Mouse (Mus musculus) hindbrain, postnatal 0 days (tissue): ENCODE data around the gene Mybbp1a. TPM values are rescaled to one million over a fixed set of nuclear protein-coding genes. Genes with fewer than 3 reads are reported as not detected.

Experiments
- ATAC-seq: fragments of 200-750 bp; cut with Nextera tagmentation; 2 replicates; pipeline ENCODE4 v1.8.0; 2017; ENCODE audit warnings: mild to moderate bottlenecking, moderate TSS enrichment, moderate library complexity
- DNase-seq: peaks from one replicate; pipeline ENCODE4 v3.0.0-alpha.2; 2015; ENCODE audit warnings: low spot score
- H3K27ac ChIP-seq: fragments of 300-500 bp; sonication (generic); 2 replicates; pipeline ENCODE4 v1.5.1; 2014; ENCODE audit warnings: mild to moderate bottlenecking
- H3K27me3 ChIP-seq: fragments of 300-500 bp; sonication (generic); 2 replicates; pipeline ENCODE4 v1.6.1; 2014; ENCODE audit warnings: low read length, mixed read lengths; ENCODE audit not compliant: insufficient read depth
- H3K36me3 ChIP-seq: fragments of 300-500 bp; sonication (generic); 2 replicates; pipeline ENCODE4 v1.6.1; 2014; ENCODE audit warnings: low read length, mixed read lengths; ENCODE audit not compliant: insufficient read depth
- H3K4me1 ChIP-seq: fragments of 300-500 bp; sonication (generic); 2 replicates; pipeline ENCODE4 v1.6.1; 2014; ENCODE audit warnings: antibody characterized with exemption, low read length, mixed read lengths; ENCODE audit not compliant: insufficient read depth
- H3K4me2 ChIP-seq: fragments of 300-500 bp; sonication (generic); 2 replicates; pipeline ENCODE4 v1.6.1; 2014; ENCODE audit warnings: low read depth, mild to moderate bottlenecking, low read length, moderate library complexity, mixed read lengths
- H3K4me3 ChIP-seq: fragments of 300-500 bp; sonication (generic); 2 replicates; pipeline ENCODE4 v1.5.1; 2014; ENCODE audit warnings: low read length
- H3K9ac ChIP-seq: fragments of 300-500 bp; sonication (generic); replicated peaks from 2 replicates; pipeline ENCODE4 v1.6.1; 2014; ENCODE audit warnings: mild to moderate bottlenecking, low read length, moderate library complexity, mixed read lengths
- H3K9me3 ChIP-seq: fragments of 300-500 bp; sonication (generic); 2 replicates; pipeline ENCODE4 v1.6.1; 2016; ENCODE audit warnings: low read length, mixed read lengths
- CTCF ChIP-seq: IDR thresholded peaks from 2 replicates; pipeline ENCODE4 v1.5.1; 2016; ENCODE audit warnings: antibody characterized with exemption, control low read depth, low read depth
- WGBS: fragments of 180-500 bp; shearing (Covaris S2); extraction: QIAGEN DNeasy Blood & Tissue Kit; methylation state at CpG from one replicate; pipeline ENCODE4 v1.1.7; 2014; 5-methylcytosine and 5-hydroxymethylcytosine counted together
- polyA plus RNA-seq: library from polyadenylated mRNA; unstranded; fragments of >200 nt; fragmentation: Nextera tagmentation; extraction: Ambion mirVana; gene quantifications from 2 replicates; pipeline ENCODE4 v1.2.1, GENCODE M21; 2015
- total RNA-seq: library from RNA; depleted of rRNA; stranded (reverse); fragments of >200 nt; gene quantifications from 2 replicates; pipeline ENCODE4 v1.2.3, GENCODE M21; 2014

Gene Mybbp1a
- total and polyA plus RNA-seq, 2 experiments from 2014 or later = 28.0 to 68.7 TPM

GRCm38 (mm10) chr11:72407574-72407973 is 33.6 kb upstream of the Mybbp1a start:
- Histone ChIP-seq H3K4me2 (no peak overlapping the region), H3K36me3 (no peaks in the 10 kb centered on the region), H3K27me3 (no peaks in the 10 kb centered on the region), H3K9ac (no peak overlapping the region), H3K27ac (no peak overlapping the region), H3K4me1 (peaks cover 6% of the 10 kb centered on the region; the same call in 1 of the 2 replicates), H3K9me3 (no peaks in the 10 kb centered on the region), H3K4me3 (no peak overlapping the region)
- no peak for TF ChIP-seq CTCF
- 20% methylated on average over 7 of the region's 7 CpGs for WGBS
- ATAC-seq (no peak), DNase-seq (no peak)

DNA sequence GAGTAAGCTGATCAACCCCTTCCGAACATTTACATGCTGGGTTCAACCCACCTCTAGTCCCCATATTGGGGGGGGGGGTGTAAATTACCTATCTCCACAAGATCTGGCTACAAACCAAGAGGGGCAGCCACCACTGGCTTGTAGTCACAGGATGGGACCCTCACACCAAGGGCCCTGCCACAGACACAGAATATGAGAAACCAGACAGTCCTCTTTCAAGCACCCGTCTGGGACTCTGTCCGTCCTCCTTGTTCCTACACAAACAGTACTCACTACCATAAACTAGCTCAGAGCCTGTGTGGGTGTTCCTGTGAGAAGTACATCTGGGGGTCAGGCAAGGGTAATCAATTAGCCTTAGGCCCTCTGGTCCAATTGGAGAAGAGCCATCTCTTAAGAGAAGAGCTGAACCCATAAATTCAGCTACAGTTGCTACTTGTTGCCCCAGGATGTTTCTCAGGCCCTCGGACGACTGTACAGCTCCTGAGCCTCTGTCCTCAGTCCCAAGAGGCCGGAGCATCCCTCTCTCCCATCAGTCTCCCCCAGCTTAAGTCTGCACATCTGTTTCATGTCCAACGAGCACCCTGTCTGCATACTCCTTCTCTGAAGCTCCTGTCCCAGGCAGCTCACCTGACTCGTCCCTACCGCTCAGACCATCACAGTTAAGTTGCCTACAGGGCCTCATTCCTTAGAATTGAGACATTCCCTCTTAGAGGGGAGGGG is 32.5 kb upstream of the Mybbp1a start:
- no peak for TF ChIP-seq CTCF
- 68% methylated on average over 9 of the region's 9 CpGs for WGBS
- Histone ChIP-seq H3K9ac (no peak overlapping the region), H3K9me3 (no peaks in the 10 kb centered on the region), H3K4me1 (peaks cover 6% of the 10 kb centered on the region; the same call in 1 of the 2 replicates), H3K27ac (no peak overlapping the region), H3K4me2 (no peak overlapping the region), H3K4me3 (no peak overlapping the region), H3K27me3 (no peaks in the 10 kb centered on the region), H3K36me3 (no peaks in the 10 kb centered on the region)
- ATAC-seq (no peak), DNase-seq (no peak)

DNA sequence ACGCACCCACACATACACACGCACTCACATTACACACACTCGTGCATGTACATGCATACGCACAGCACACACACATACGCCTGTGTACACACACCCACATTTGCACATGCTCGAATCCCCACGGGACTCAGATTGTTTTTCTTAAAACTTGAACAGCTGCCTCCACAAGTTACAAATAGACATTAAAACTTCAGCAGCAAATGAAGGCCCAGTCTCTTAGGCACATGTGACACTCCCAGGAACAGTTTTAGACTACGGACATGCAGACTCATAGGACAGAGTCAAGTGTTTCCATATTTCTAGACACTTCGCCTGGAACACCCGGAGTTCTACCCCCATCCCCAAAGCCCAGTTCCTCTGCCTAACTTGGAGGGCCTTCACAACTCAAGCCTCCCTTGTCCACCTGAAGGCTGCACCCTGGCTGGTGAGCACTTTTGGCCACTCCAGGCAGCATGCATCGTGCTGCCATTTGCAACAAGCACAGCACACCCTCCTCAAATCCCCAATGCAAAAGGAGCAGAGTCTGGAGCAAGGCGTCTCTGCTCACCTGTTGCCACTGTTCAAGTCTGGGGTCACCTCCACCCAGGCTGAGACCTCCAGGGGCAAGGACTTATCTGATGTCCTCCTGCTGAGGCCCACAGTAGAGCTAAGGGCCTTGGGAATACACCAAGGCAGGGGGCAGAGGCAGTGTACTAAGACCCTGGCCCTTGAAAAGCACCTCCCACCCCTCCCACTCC is 31.3 kb upstream of the Mybbp1a start:
- 80% methylated on average over 12 of the region's 12 CpGs for WGBS
- ATAC-seq = no peak
- Histone ChIP-seq H3K27me3 (peaks cover 6% of the 10 kb centered on the region; the same call in 1 of the 2 replicates), H3K9me3 (no peaks in the 10 kb centered on the region), H3K4me3 (no peak overlapping the region), H3K9ac (no peak overlapping the region), H3K4me2 (peak overlapping the region; percentile 91; the same call in 1 of the 2 replicates), H3K4me1 (peaks cover 6% of the 10 kb centered on the region; the same call in 1 of the 2 replicates), H3K27ac (no peak overlapping the region), H3K36me3 (no peaks in the 10 kb centered on the region)
- TF ChIP-seq CTCF = no peak
- no peak for DNase-seq

DNA sequence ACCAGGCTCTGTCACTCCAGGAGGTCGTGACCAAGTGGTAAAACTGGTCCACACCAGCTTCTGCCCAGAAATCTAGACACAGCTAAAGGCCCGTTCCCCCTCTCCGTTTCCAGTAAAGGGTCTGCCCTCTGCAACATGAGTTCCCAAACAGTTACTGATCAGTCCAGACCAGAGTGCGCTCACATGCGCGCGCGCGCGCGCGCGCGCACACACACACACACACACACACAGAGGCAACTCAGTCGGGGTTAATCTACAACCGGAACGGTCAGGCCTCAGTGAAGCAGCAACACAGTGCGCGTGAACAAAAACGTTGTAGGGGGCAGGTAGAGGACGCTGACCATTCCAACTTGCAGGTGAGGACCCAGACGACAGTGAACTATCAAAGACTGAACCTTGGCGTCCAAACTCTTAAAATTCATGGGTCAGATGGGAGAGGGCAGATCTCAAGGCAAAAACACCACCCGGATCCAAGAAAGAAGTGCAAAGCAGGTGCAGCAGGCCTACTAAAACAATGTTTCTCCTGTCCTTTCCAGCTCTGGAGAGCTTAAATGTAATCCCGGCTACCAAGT is 30.5 kb upstream of the Mybbp1a start:
- WGBS = under 1% methylated on average over 25 of the region's 25 CpGs
- Histone ChIP-seq H3K4me2 (peak overlapping the region; percentile 91), H3K9ac (peak overlapping the region; percentile 64; the same call in 1 of the 2 replicates), H3K9me3 (no peaks in the 10 kb centered on the region), H3K27me3 (peaks cover 6% of the 10 kb centered on the region; the same call in 1 of the 2 replicates), H3K27ac (no peak overlapping the region), H3K36me3 (no peaks in the 10 kb centered on the region), H3K4me3 (peak overlapping the region; percentile 50), H3K4me1 (peaks cover 6% of the 10 kb centered on the region; the same call in 1 of the 2 replicates)
- peak; percentile 41 for DNase-seq
- no peak for TF ChIP-seq CTCF
- peak; percentile 48 for ATAC-seq

DNA sequence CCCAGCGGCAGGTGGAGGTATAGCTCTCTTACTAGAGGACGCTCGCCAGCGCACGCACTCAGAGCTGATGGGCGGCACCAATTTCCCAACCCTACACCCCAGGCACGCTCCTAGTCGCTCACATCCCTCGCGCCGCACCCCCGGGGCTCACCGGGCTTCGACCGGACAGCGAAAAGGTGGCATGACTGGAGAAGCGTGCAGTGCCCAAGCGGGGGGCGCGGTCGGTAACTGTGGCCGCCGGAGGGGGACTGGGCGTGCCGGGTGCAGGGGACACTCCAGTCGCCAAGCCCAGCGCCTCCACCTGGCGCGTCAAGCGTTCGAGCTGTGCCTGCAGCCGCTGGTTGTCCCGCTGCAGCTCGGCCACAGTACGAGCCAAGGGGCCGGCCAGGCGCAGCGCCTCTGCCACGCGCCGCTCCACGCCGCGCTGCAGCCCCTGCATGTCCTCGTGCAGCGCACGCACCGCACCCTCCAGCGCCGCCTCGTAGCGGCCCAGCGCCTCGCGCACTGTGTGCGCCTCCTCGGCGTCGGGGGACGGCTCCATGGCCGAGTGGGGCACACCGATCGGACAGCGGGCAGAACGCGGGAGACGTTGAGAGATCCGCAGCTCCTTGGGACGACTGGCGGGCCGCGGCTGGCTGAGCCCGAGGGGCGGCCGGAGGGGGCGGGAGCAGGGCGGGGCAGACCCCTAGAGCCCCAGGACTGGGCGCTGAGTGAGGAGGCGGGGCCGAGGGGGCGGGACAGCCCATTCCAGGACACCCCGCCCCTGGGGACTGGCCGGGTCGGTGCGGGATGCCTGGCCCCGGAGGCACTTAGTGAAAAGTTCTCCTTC is 29.8 kb upstream of the Mybbp1a start, which contains the start of gene Smtnl2:
Smtnl2 (minus strand) TSS at position 621 of the 829 bp plus-strand sequence.
- Histone ChIP-seq H3K27me3 (peaks cover 6% of the 10 kb centered on the region; the same call in 1 of the 2 replicates), H3K4me3 (peak within 1 kb of the TSS; percentile 50), H3K36me3 (no peaks in the 10 kb centered on the region), H3K9ac (peak within 1 kb of the TSS; percentile 64), H3K4me2 (peak within 1 kb of the TSS; percentile 91), H3K27ac (peak within 1 kb of the TSS; percentile 62; the same call in 1 of the 2 replicates), H3K4me1 (peaks cover 6% of the 10 kb centered on the region; the same call in 1 of the 2 replicates), H3K9me3 (no peaks in the 10 kb centered on the region)
- under 1% methylated on average over 84 of the region's 86 CpGs for WGBS
- peak; percentile 80 for DNase-seq
- TF ChIP-seq CTCF = peak; percentile 60
- peak; percentile 86 for ATAC-seq

- H3K4me3 ChIP-seq = peak overlapping the region; percentile 50
- H3K4me2 ChIP-seq = peak overlapping the region; percentile 91
- no peak for TF ChIP-seq CTCF
- WGBS = 32% methylated on average over 9 of the region's 9 CpGs
- H3K9ac ChIP-seq = peak overlapping the region; percentile 64; the same call in 1 of the 2 replicates
- peaks cover 6% of the 10 kb centered on the region; the same call in 1 of the 2 replicates for H3K4me1 ChIP-seq
- DNase-seq (no peak), ATAC-seq (no peak)
- peaks cover 6% of the 10 kb centered on the region; the same call in 1 of the 2 replicates for H3K27me3 ChIP-seq
- no peaks in the 10 kb centered on the region for H3K9me3 ChIP-seq
- no peaks in the 10 kb centered on the region for H3K36me3 ChIP-seq
- H3K27ac ChIP-seq = no peak overlapping the region
Measured at GRCm38 (mm10) chr11:72411945-72412344, 29.2 kb upstream of the Mybbp1a start.
